Mouse (Mus musculus) liver, embryonic 14.5 days (tissue): ENCODE results near the gene Alg9. TPM values are rescaled to one million over a fixed set of nuclear protein-coding genes. Genes with fewer than 3 reads are reported as not detected.

Experiments used
- ATAC-seq: fragments of 200-750 bp; cut with Nextera tagmentation; 2 replicates; pipeline ENCODE4 v1.8.0; 2017; ENCODE audit warnings: moderate number of reproducible peaks, mild to moderate bottlenecking, moderate library complexity; ENCODE audit not compliant: insufficient read depth
- DNase-seq, 3 experiments: peaks; one replicate each; pipeline ENCODE4 v3.0.0-alpha.2; 2012 to 2013; ENCODE audit warnings: low read depth in 3 of 3, low spot score in 3 of 3
- H3K27ac ChIP-seq: fragments of 300-500 bp; sonication (generic); 2 replicates; pipeline ENCODE4 v1.5.1; 2014; ENCODE audit warnings: moderate library complexity, mild to moderate bottlenecking, control low read depth, inconsistent platforms
- H3K27me3 ChIP-seq: fragments of 300-500 bp; sonication (generic); 2 replicates; pipeline ENCODE4 v1.6.1; 2014; ENCODE audit warnings: mild to moderate bottlenecking, low read length, moderate library complexity; ENCODE audit not compliant: control insufficient read depth, insufficient read depth
- H3K36me3 ChIP-seq: fragments of 300-500 bp; sonication (generic); replicated peaks from 2 replicates; pipeline ENCODE4 v1.6.1; 2014; ENCODE audit warnings: low read depth; ENCODE audit not compliant: control insufficient read depth, insufficient read depth
- H3K4me1 ChIP-seq, 2 experiments: fragments of 200-500 bp in 1 of 2; fragments of 300-500 bp in 1 of 2; sonication (generic) in 1 of 2; replicated peaks; 2 replicates each; pipeline ENCODE4 v1.6.1; 2012 to 2014; ENCODE audit warnings: antibody characterized with exemption in 1 of 2, inconsistent platforms in 1 of 2, low read length in 1 of 2; ENCODE audit not compliant: control insufficient read depth in 2 of 2, insufficient read depth in 2 of 2
- H3K4me2 ChIP-seq: fragments of 300-500 bp; sonication (generic); 2 replicates; pipeline ENCODE4 v1.6.1; 2014; ENCODE audit warnings: low read depth, mild to moderate bottlenecking, control low read depth, moderate library complexity
- H3K4me3 ChIP-seq, 2 experiments: fragments of 200-500 bp in 1 of 2; fragments of 300-500 bp in 1 of 2; sonication (generic) in 1 of 2; 2 replicates each; pipeline ENCODE4 v1.5.1; 2012 to 2014; ENCODE audit warnings: low read depth in 2 of 2, low read length in 2 of 2, mild to moderate bottlenecking in 2 of 2, control low read depth in 1 of 2, inconsistent platforms in 1 of 2, moderate library complexity in 1 of 2; ENCODE audit not compliant: insufficient read depth in 1 of 2
- H3K9ac ChIP-seq: fragments of 300-500 bp; sonication (generic); replicated peaks from 2 replicates; pipeline ENCODE4 v1.6.1; 2014; ENCODE audit warnings: mild to moderate bottlenecking, control low read depth, moderate library complexity
- H3K9me3 ChIP-seq: fragments of 300-500 bp; sonication (generic); 2 replicates; pipeline ENCODE4 v1.6.1; 2016; ENCODE audit warnings: low read length, mixed read lengths; ENCODE audit not compliant: control insufficient read depth
- CTCF ChIP-seq: IDR thresholded peaks from 2 replicates; pipeline ENCODE4 v1.5.1; 2016; ENCODE audit warnings: antibody characterized with exemption, low read depth, control low read depth
- EP300 ChIP-seq: IDR thresholded peaks from 2 replicates; pipeline ENCODE4 v1.6.1; 2016; ENCODE audit warnings: antibody characterized with exemption, low read depth
- WGBS: fragments of 180-500 bp; shearing (Covaris S2); extraction: QIAGEN DNeasy Blood & Tissue Kit; methylation state at CpG from one replicate; pipeline ENCODE4 v1.1.7; 2014; ENCODE audit not compliant: insufficient replicate concordance; 5-methylcytosine and 5-hydroxymethylcytosine counted together
- polyA plus RNA-seq, 2 experiments: library from polyadenylated mRNA; depleted of rRNA in 1 of 2; stranded (reverse) in 1 of 2; unstranded in 1 of 2; fragments of >200 nt; fragmentation: Nextera tagmentation in 1 of 2; extraction: Ambion mirVana in 1 of 2; gene quantifications; 2 replicates each; pipeline versions ENCODE4 v1.2.1 to v1.2.3; 2012 to 2014

Gene Alg9
- polyA plus RNA-seq, 2 experiments: 10.1 to 12.7 TPM

DNA sequence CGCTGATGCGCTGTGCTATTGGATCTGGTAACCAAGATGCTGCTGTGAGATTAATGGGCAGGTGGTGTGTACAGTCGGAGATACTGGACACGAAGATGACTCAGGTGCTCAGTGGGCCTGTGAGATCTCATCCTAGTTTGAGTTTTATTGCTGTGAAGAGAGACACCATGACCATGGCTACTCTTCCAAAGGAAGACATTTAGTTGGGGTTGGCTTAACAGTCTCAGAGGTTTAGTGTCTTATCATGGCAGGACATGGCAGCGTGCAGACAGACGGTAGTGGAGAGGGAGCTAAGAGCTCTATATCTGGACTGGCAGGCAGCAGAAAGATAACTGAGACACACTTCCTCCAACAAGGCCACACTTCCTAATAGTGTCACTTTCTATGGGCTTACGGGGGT lies 36.4 kb downstream of the Alg9 start:
- H3K36me3 ChIP-seq: peaks cover 4% of the 10 kb centered on the region
- TF ChIP-seq CTCF (no peak), EP300 (peak; percentile 95)
- peak; percentile 77 to 81 (median 78) for DNase-seq
- H3K4me3 ChIP-seq: no peak overlapping the region
- peaks cover 56 to 63% of the 10 kb centered on the region in 2 experiments for H3K4me1 ChIP-seq
- H3K27ac ChIP-seq: peak overlapping the region; percentile 93
- peak overlapping the region; percentile 31 for H3K9ac ChIP-seq
- ATAC-seq: peak; percentile 92
- H3K4me2 ChIP-seq: peak overlapping the region; percentile 57
- no peaks in the 10 kb centered on the region for H3K27me3 ChIP-seq
- no peaks in the 10 kb centered on the region for H3K9me3 ChIP-seq
- WGBS: 26% methylated on average over 7 of the region's 7 CpGs

DNA sequence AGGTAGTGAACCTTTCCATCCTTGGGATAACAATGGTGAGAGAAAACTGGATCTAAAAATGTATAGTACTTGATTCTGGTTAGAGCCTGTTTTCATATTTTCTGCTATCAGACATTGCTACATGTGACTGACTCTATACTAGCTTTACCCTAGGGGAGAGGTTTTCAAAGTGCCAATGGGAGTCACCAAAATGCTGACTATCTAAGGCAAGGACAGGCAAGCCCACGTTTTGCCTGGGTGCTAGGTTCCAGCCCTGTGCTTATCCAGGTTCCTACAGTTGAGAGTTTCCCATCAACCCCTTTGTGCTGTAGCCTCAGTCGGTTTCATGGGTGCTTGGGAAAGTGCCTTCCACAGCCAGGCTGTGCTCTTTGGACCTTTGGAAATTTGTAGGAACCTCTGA lies 36.9 kb downstream of the Alg9 start:
- H3K9ac ChIP-seq: peak overlapping the region; percentile 31
- H3K27me3 ChIP-seq: no peaks in the 10 kb centered on the region
- WGBS: 37% methylated on average over 2 of the region's 2 CpGs
- no peaks in the 10 kb centered on the region for H3K9me3 ChIP-seq
- DNase-seq: peak in 1 of 3 experiments; percentile 41
- ATAC-seq: peak; percentile 67
- peak overlapping the region; percentile 93 for H3K27ac ChIP-seq
- TF ChIP-seq EP300 (no peak), CTCF (no peak)
- peaks cover 58 to 67% of the 10 kb centered on the region in 2 experiments for H3K4me1 ChIP-seq
- peaks cover 6% of the 10 kb centered on the region for H3K36me3 ChIP-seq
- H3K4me3 ChIP-seq: no peak overlapping the region
- H3K4me2 ChIP-seq: peak overlapping the region; percentile 57

DNA sequence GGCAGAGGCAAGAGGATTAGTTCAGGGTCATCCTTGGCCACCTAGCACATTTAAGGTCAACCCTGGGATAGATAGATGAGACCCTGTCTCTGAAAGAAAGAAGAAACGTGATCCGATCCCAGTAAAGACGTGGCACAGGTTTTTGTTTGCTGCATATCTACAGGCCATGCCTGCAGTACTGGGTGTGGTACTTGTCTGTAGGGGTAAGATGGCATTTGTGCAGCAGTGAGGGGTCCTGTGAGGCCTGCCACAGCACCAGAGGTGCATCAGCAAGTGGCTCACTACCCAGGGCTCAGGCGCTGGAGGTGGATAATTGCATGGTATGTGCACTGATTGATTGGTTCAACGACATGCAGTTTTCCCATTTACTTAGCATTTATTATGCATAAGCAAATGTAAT lies 39.0 kb downstream of the Alg9 start:
- peak; percentile 62 for ATAC-seq
- Histone ChIP-seq H3K4me2 (peak overlapping the region; percentile 39), H3K9me3 (peaks cover 3% of the 10 kb centered on the region), H3K4me1 (peaks cover 66 to 71% of the 10 kb centered on the region in 2 experiments), H3K27ac (peak overlapping the region; percentile 93), H3K4me3 (no peak overlapping the region), H3K36me3 (peaks cover 9% of the 10 kb centered on the region), H3K9ac (peak overlapping the region; percentile 16; the same call in 1 of the 2 replicates), H3K27me3 (no peaks in the 10 kb centered on the region)
- 44% methylated on average over 5 of the region's 5 CpGs for WGBS
- TF ChIP-seq EP300: peak; percentile 91
- TF ChIP-seq CTCF: 0 out of 2 replicates have a peak, but pooled peaks have one; percentile 4
- DNase-seq: peak; percentile 41 to 69 (median 63)

DNA sequence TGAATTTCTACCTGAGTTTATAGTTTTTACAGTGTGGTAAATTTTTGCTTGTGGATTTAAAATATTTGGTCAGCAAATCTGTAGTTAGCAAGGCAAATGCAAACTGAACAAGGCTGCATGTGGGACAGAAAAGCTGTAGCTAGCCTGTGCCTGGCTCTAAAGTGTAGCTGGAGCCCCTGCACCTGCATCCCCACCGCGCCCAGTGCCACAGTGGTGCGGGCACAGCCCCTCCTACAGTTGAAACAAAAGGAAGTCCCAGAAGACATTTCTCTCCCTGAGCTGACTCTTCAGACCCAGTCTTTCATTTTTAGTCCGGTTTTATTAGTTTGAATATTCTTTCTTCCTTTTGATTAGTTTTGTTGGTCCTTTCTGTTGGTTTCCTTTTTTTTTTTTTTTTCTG lies 40.8 kb downstream of the Alg9 start:
- 83% methylated on average over 4 of the region's 4 CpGs for WGBS
- TF ChIP-seq EP300 (no peak), CTCF (no peak)
- no peak for DNase-seq
- Histone ChIP-seq H3K4me2 (no peak overlapping the region), H3K27ac (no peak overlapping the region; the same call in 1 of the 2 replicates), H3K4me3 (no peak overlapping the region), H3K9ac (no peak overlapping the region), H3K27me3 (no peaks in the 10 kb centered on the region), H3K9me3 (peaks cover 3% of the 10 kb centered on the region), H3K4me1 (peaks cover 57 to 59% of the 10 kb centered on the region in 2 experiments), H3K36me3 (peaks cover 9% of the 10 kb centered on the region)
- no peak for ATAC-seq

DNA sequence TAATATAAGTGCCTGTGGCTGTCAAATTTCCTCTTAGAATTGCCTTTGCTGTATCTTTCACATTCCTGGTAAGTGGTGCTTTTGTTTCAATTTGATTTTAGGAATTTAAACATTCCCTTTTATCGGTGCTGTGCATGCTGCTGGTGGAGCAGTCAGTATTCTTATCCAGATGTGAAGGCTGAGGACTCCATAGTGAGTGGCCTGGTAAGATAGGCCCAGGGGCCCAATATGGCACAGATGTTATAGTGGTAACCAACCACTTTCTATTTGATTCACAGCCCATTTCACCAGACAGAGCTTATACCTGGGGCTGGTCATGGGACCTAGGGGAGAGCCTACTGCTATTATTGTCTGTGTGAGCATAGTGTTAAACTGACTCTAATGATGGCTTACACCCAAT lies 41.7 kb downstream of the Alg9 start:
- DNase-seq (peak; percentile 77 to 91 (median 86)), ATAC-seq (peak; percentile 84)
- Histone ChIP-seq H3K4me1 (peaks cover 49 to 54% of the 10 kb centered on the region in 2 experiments), H3K4me2 (peak overlapping the region; percentile 23; the same call in 1 of the 2 replicates), H3K27me3 (no peaks in the 10 kb centered on the region), H3K9me3 (peaks cover 3% of the 10 kb centered on the region), H3K4me3 (no peak overlapping the region), H3K36me3 (peaks cover 9% of the 10 kb centered on the region), H3K9ac (no peak overlapping the region), H3K27ac (peak overlapping the region; percentile 78)
- TF ChIP-seq CTCF (no peak), EP300 (peak; percentile 99)
- WGBS: 59% methylated on average over 1 of the region's 1 CpGs
